Mouse (Mus musculus): Measurements from ENCODE around the gene Ivl. TPM values are rescaled to one million over a fixed set of nuclear protein-coding genes. Genes with fewer than 3 reads are reported as not detected.
A peak's percentile ranks its signal among the peaks of the same experiment; 100 is the strongest.

The Ivl gene
- total and polyA plus RNA-seq, 3 experiments, result 0.04 to 0.44 (median 0.30) TPM

DNA sequence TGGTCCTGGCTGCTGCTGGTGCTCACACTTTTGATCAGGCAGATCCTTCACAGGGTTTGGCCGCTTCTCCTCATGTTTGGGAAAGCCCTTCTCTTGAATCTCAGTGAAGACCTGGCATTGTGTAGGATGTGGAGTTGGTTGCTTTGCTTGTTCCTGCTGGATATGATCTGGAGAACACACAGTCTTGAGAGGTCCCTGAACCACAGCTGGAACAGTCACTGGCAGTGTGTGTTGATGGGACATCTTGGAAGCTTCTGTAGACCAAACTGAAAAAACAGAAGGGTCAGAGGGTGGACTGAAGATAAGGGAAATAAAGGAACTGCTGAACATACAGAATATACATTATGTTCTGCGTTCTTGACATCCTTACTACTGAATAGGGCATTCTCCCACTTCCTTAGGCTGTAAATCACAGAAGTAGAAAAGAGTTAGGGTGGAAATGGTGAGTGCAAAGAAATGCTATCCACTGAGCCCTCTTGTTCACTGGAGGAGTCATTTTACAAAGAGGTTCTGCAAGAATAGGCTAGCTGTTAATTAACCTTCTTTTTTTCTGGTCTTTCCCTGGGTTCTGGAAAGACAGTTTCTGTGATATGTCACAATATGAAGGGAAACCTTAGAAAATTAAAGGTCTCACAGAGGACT is 900 bp downstream of the Ivl start:
- in situ Hi-C loops (cut with MboI; ENCODE audit: low pct_ligation_motif_present, low pct_unique_long_range_greater_than_20kb, low sequenced_read_pairs), result no loop called here
- Histone ChIP-seq H3K36me3 (replicated peaks in 1 of 2; ENCODE audit: control insufficient read depth in 1 of 2, insufficient read depth in 1 of 2, low read length in 1 of 2) (no peaks in the 10 kb centered on the region), H3K27me3 (replicated peaks) (no peaks in the 10 kb centered on the region), H3K27ac (ENCODE audit: insufficient read depth, low read depth) (no peak overlapping the region), H3K4me3 (replicated peaks in 1 of 3; ENCODE audit: low read depth in 2 of 3, low read length in 2 of 3, poor library complexity in 1 of 3) (no peak overlapping the region), H3K79me2 (replicated peaks; ENCODE audit: control insufficient read depth, extremely low read depth, insufficient read depth, poor library complexity, severe bottlenecking) (no peaks in the 10 kb centered on the region), H3K4me2 (ENCODE audit: insufficient read depth, low read depth, poor library complexity, severe bottlenecking) (no peak overlapping the region), H3K4me1 (ENCODE audit: control insufficient read depth in 1 of 2, insufficient read depth in 2 of 2) (peaks cover 0 to 10% of the 10 kb centered on the region in 2 experiments; a peak in 2 of 4 replicates), H3K9ac (ENCODE audit: insufficient read depth, low read depth) (no peak overlapping the region), H3K9me3 (replicated peaks; ENCODE audit: low read length) (no peaks in the 10 kb centered on the region)
- no peak for TF ChIP-seq ZC3H11A (IDR thresholded peaks at IDR 0.05; ENCODE audit: low read depth, low read length)
- no peak for DNase-seq (ENCODE audit: extremely low read depth)
- dilution Hi-C loops (cut with MboI; ENCODE audit: extremely low pct_ligation_motif_present, extremely low pct_unique_long_range_greater_than_20kb, low sequenced_read_pairs), result no loop called here

DNA sequence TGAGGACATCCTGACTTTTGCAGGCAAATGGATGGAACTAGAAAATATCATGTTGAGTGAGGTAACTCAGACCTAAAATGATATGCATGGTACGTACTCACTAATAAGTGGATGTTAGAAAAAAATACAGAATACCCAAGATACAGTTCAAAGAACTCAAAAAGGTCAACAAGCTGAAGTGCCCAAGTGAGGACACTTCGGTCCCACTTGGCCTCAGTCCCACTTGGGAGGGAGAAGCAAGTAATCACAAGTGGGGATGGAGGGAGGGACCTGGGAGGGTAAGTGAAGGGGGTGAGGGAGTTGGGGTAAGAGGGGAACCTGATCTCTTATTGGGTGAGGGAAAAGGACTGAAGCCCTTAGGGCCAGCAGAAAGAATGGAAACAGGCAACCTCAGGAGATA is 4.8 kb downstream of the Ivl start:
- Histone ChIP-seq H3K4me2 (ENCODE audit: insufficient read depth, low read depth, poor library complexity, severe bottlenecking) (no peak overlapping the region), H3K79me2 (replicated peaks; ENCODE audit: control insufficient read depth, extremely low read depth, insufficient read depth, poor library complexity, severe bottlenecking) (no peaks in the 10 kb centered on the region), H3K36me3 (replicated peaks in 1 of 2; ENCODE audit: control insufficient read depth in 1 of 2, insufficient read depth in 1 of 2, low read length in 1 of 2) (no peaks in the 10 kb centered on the region), H3K27me3 (replicated peaks) (no peaks in the 10 kb centered on the region), H3K9me3 (replicated peaks; ENCODE audit: low read length) (no peaks in the 10 kb centered on the region), H3K4me3 (replicated peaks in 1 of 3; ENCODE audit: low read depth in 2 of 3, low read length in 2 of 3, poor library complexity in 1 of 3) (no peak overlapping the region), H3K27ac (ENCODE audit: insufficient read depth, low read depth) (no peak overlapping the region), H3K9ac (ENCODE audit: insufficient read depth, low read depth) (no peak overlapping the region), H3K4me1 (ENCODE audit: control insufficient read depth in 1 of 2, insufficient read depth in 2 of 2) (peaks cover 0 to 5% of the 10 kb centered on the region in 2 experiments; a peak in 2 of 4 replicates)
- in situ Hi-C loops (cut with MboI; ENCODE audit: low pct_ligation_motif_present, low pct_unique_long_range_greater_than_20kb, low sequenced_read_pairs) (no loop called here), dilution Hi-C loops (cut with MboI; ENCODE audit: extremely low pct_ligation_motif_present, extremely low pct_unique_long_range_greater_than_20kb, low sequenced_read_pairs) (no loop called here)
- DNase-seq (ENCODE audit: extremely low read depth), result no peak
- TF ChIP-seq TBP (conservative IDR thresholded peaks at IDR 0.05; ENCODE audit: low read depth, low read length) (no peak), RAD21 (IDR thresholded peaks at IDR 0.05; ENCODE audit: low read depth, low read length) (no peak), JUND (conservative IDR thresholded peaks at IDR 0.05; ENCODE audit: low read depth, low read length) (no peak), SMC3 (IDR thresholded peaks at IDR 0.05; ENCODE audit: low read depth, low read length) (no peak), RCOR1 (conservative IDR thresholded peaks at IDR 0.05; ENCODE audit: low read depth, low read length) (no peak), ZKSCAN1 (IDR thresholded peaks at IDR 0.05; ENCODE audit: borderline replicate concordance, low read depth, low read length) (no peak), SIN3A (IDR thresholded peaks at IDR 0.05; ENCODE audit: low read length) (no peak), ELF1 (IDR thresholded peaks at IDR 0.05; ENCODE audit: low read depth, low read length) (no peak), ZNF384 (IDR thresholded peaks at IDR 0.05; ENCODE audit: low read depth, low read length) (no peak)

GRCm38 (mm10) chr3:92565418-92565817 is 8.1 kb downstream of the Ivl start:
- DNase-seq (ENCODE audit: extremely low read depth), result peak; percentile 12
- no peaks in the 10 kb centered on the region for H3K36me3 ChIP-seq (replicated peaks in 1 of 2; ENCODE audit: control insufficient read depth in 1 of 2, insufficient read depth in 1 of 2, low read length in 1 of 2)
- no peak overlapping the region for H3K4me2 ChIP-seq (ENCODE audit: insufficient read depth, low read depth, poor library complexity, severe bottlenecking)
- H3K9ac ChIP-seq (ENCODE audit: insufficient read depth, low read depth), result no peak overlapping the region
- H3K9me3 ChIP-seq (replicated peaks; ENCODE audit: low read length), result no peaks in the 10 kb centered on the region
- in situ Hi-C loops (cut with MboI; ENCODE audit: low pct_ligation_motif_present, low pct_unique_long_range_greater_than_20kb, low sequenced_read_pairs) (no loop called here), dilution Hi-C loops (cut with MboI; ENCODE audit: extremely low pct_ligation_motif_present, extremely low pct_unique_long_range_greater_than_20kb, low sequenced_read_pairs) (no loop called here)
- H3K27me3 ChIP-seq (replicated peaks), result no peaks in the 10 kb centered on the region
- no peaks in the 10 kb centered on the region for H3K4me1 ChIP-seq (ENCODE audit: control insufficient read depth in 1 of 2, insufficient read depth in 2 of 2)
- TF ChIP-seq MEF2A (IDR thresholded peaks at IDR 0.05; ENCODE audit: borderline replicate concordance, low read depth, low read length) (no peak), SMC3 (IDR thresholded peaks at IDR 0.05; ENCODE audit: low read depth, low read length) (0 out of 2 replicates have a peak, but pooled peaks have one; percentile 3), CTCF (conservative IDR thresholded peaks at IDR 0.05 in 1 of 2, IDR thresholded peaks at IDR 0.05 in 1 of 2; ENCODE audit: low read depth in 2 of 2, low read length in 2 of 2) (peak in 1 of 2 experiments; percentile 33; a peak in 2 of 4 replicates), IRF4 (IDR thresholded peaks at IDR 0.05; ENCODE audit: low read depth, low read length) (no peak), RAD21 (IDR thresholded peaks at IDR 0.05; ENCODE audit: low read depth, low read length) (peak; percentile 47), ZMIZ1 (IDR thresholded peaks at IDR 0.05; ENCODE audit: low read depth, low read length) (no peak)
- H3K79me2 ChIP-seq (replicated peaks; ENCODE audit: control insufficient read depth, extremely low read depth, insufficient read depth, poor library complexity, severe bottlenecking), result no peaks in the 10 kb centered on the region
- no peak overlapping the region for H3K27ac ChIP-seq (ENCODE audit: insufficient read depth, low read depth)
- H3K4me3 ChIP-seq (replicated peaks in 1 of 3; ENCODE audit: low read depth in 2 of 3, low read length in 2 of 3, poor library complexity in 1 of 3), result no peak overlapping the region

Data from CH12.LX (cell line).